ENCODE assay signal across 8 mouse cellular contexts in the genomic region with DNA sequence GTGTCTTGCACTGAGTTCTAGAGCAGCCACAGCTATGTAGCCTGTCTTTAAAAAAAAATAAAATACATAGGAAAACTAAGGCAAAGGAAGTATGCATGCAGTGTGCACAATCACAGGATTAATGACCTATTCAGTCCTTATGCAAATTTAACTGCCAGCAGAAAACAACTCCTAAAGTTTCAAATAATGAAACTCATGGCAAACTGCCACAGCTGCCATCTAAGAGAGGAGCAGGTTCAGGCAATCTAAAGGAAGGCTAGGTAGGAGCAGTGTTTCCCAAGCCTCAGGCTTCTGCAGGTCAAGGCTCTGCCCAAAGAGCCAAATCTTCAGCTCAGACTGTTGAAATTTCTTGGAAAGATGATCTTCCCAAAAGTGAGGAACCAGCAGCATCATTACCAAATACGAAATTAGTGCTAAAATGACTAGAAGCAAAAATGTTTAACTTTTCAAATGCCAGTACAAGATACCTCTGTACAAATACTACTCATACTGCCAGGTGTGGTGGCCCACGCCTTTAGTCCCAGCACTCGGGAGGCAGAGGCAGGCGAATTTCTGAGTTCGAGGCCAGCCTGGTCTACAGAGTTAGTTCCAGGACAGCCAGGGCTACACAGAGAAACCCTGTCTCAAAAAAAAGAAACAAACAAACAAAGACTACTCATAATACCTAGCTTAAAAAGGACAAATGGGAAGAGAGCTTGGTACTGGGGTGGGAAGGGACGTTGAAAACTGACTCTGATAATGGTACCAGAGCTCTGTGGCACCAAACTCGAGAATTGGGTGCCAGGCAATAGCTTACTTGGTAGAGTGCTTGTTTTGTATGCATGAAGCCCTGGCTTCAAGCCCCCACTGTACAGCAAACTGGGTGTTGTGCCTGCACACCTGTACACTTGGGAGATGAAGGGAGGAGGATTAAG. TPM values are rescaled to one million over a fixed set of nuclear protein-coding genes. Genes with fewer than 3 reads are reported as not detected.
DNase-seq lines count a peak whose midpoint lies in the region; ATAC-seq and TF ChIP-seq lines count a peak whose summit lies in the region.
"Had no signal": no experiment of that assay in that cellular context is flagged by ENCODE, and none has a peak within 500 bp of the region (broad histone marks: within the 10 kb centered on the region; RNA-seq: fewer than 3 reads in every experiment).

No protein-coding gene starts in this region.

- peak overlapping the region; percentile 78 for H3K4me2 ChIP-seq in hindbrain, embryonic 14.5 days (replicated peaks)
- H3K4me2 ChIP-seq in liver, embryonic 14.5 days (ENCODE audit: low read depth), result peak overlapping the region; percentile 97

- peaks cover 2 to 4% of the 10 kb centered on the region in 2 experiments; a peak in 2 of 4 replicates for H3K4me1 ChIP-seq in ES-E14 (ENCODE audit: control insufficient read depth in 2 of 2, insufficient read depth in 2 of 2, low read length in 2 of 2, poor library complexity in 1 of 2)
- H3K4me1 ChIP-seq in bone marrow macrophage, adult 2 months (ENCODE audit: control insufficient read depth, insufficient read depth, low read length), result peaks cover 31% of the 10 kb centered on the region
- peaks cover 28% of the 10 kb centered on the region for H3K4me1 ChIP-seq in hindbrain, embryonic 14.5 days (replicated peaks; ENCODE audit: control insufficient read depth, insufficient read depth, low read length)
- H3K4me1 ChIP-seq in liver, embryonic 14.5 days (replicated peaks; ENCODE audit: control insufficient read depth in 2 of 2, insufficient read depth in 2 of 2, low read length in 1 of 2), result peaks cover 20 to 27% of the 10 kb centered on the region in 2 experiments

- H3K9ac ChIP-seq in ES-E14 (ENCODE audit: insufficient read depth, low read depth, low read length, poor library complexity, severe bottlenecking), result peak overlapping the region; percentile 59
- peak overlapping the region; percentile 97; the same call in 1 of the 2 replicates for H3K9ac ChIP-seq in hindbrain, embryonic 14.5 days
- peak overlapping the region; percentile 2 for H3K9ac ChIP-seq in liver, embryonic 14.5 days (replicated peaks)

- H3K4me3 ChIP-seq in ES-E14 (ENCODE audit: insufficient read depth in 1 of 2, low read depth in 1 of 2, low read length in 2 of 2, poor library complexity in 1 of 2, severe bottlenecking in 1 of 2), result peak overlapping the region; percentile 85 to 90
- peak overlapping the region; percentile 99 for H3K4me3 ChIP-seq in bone marrow macrophage, adult 2 months (ENCODE audit: insufficient read depth, low read length)
- peak overlapping the region; percentile 93; the same call in 1 of the 2 replicates for H3K4me3 ChIP-seq in hindbrain, embryonic 14.5 days (replicated peaks; ENCODE audit: low read length)
- H3K4me3 ChIP-seq in liver, embryonic 14.5 days (ENCODE audit: insufficient read depth in 1 of 2, low read depth in 2 of 2, low read length in 2 of 2), result peak overlapping the region in 1 of 2 experiments; percentile 78; a peak in 2 of 4 replicates

- no peak for TF ChIP-seq CTCF in bone marrow macrophage, adult 2 months (IDR thresholded peaks at IDR 0.05; ENCODE audit: low read depth, low read length)
- no peak for TF ChIP-seq CTCF in liver, embryonic 14.5 days (IDR thresholded peaks at IDR 0.05; ENCODE audit: low read depth)

- ATAC-seq in hindbrain, embryonic 14.5 days (ENCODE audit: low FRiP score), result no peak
- ATAC-seq in liver, embryonic 14.5 days (ENCODE audit: insufficient read depth), result no peak

- TF ChIP-seq POLR2A in bone marrow macrophage, adult 2 months (IDR thresholded peaks at IDR 0.05; ENCODE audit: borderline replicate concordance, low read depth, low read length), result no peak

- H3K27me3 ChIP-seq in hindbrain, embryonic 14.5 days (ENCODE audit: control insufficient read depth, insufficient read depth, low read length), result no peaks in the 10 kb centered on the region
- H3K27me3 ChIP-seq in liver, embryonic 14.5 days (ENCODE audit: control insufficient read depth, insufficient read depth, low read length), result no peaks in the 10 kb centered on the region

- in situ Hi-C loops in ES-E14 (cut with MboI; ENCODE audit: low sequenced_read_pairs in 2 of 2, unreplicated experiment in 2 of 2), result loop anchor here in 1 of 2 experiments (5.0 kb wide), 1 partner anchor 36 kb away; no protein-coding TSS in a partner anchor

- WGBS in hindbrain, embryonic 14.5 days, result 92% methylated on average over 7 of the region's 7 CpGs
- 76% methylated on average over 7 of the region's 7 CpGs for WGBS in liver, embryonic 14.5 days (ENCODE audit: insufficient replicate concordance)

- no peak for DNase-seq in ES-E14 (ENCODE audit: low read depth, low spot score)
- DNase-seq in hindbrain, embryonic 14.5 days (ENCODE audit: low spot score), result no peak
- no peak for DNase-seq in liver, embryonic 14.5 days (ENCODE audit: low read depth in 3 of 3, low spot score in 3 of 3)
- DNase-seq in right cerebral cortex, postnatal 10 days (ENCODE audit: low spot score in 2 of 2), result no peak
- DNase-seq in thymus, postnatal 36 days, result no peak
- DNase-seq in adrenal gland, postnatal 36 days, result no peak
- DNase-seq: lung, postnatal 4 days had no signal

- peaks cover 17% of the 10 kb centered on the region for H3K36me3 ChIP-seq in ES-E14 (ENCODE audit: control insufficient read depth, insufficient read depth, low read length, poor library complexity, severe bottlenecking)
- 0 out of 2 replicates have a peak, but pooled peaks cover under 1% of the 10 kb centered on the region for H3K36me3 ChIP-seq in hindbrain, embryonic 14.5 days (replicated peaks; ENCODE audit: control insufficient read depth, insufficient read depth)
- H3K36me3 ChIP-seq in liver, embryonic 14.5 days (replicated peaks; ENCODE audit: control insufficient read depth, insufficient read depth, low read depth), result peaks cover 2% of the 10 kb centered on the region; the same call in 1 of the 2 replicates

- H3K27ac ChIP-seq in ES-E14 (ENCODE audit: insufficient read depth, low read depth, low read length, poor library complexity, severe bottlenecking), result no peak overlapping the region
- no peak overlapping the region for H3K27ac ChIP-seq in bone marrow macrophage, adult 2 months (ENCODE audit: insufficient read depth, low read depth, low read length)
- no peak overlapping the region for H3K27ac ChIP-seq in hindbrain, embryonic 14.5 days
- no peak overlapping the region for H3K27ac ChIP-seq in liver, embryonic 14.5 days

- H3K9me3 ChIP-seq in ES-E14 (ENCODE audit: control insufficient read depth, insufficient read depth, low read depth, low read length), result no peaks in the 10 kb centered on the region
- no peaks in the 10 kb centered on the region for H3K9me3 ChIP-seq in hindbrain, embryonic 14.5 days (ENCODE audit: control insufficient read depth, low read length)
- no peaks in the 10 kb centered on the region for H3K9me3 ChIP-seq in liver, embryonic 14.5 days (ENCODE audit: control insufficient read depth, low read length)

- no peak for TF ChIP-seq EP300 in liver, embryonic 14.5 days (IDR thresholded peaks at IDR 0.05; ENCODE audit: low read depth)

TF ChIP-seq in ES-E14, 5 proteins besides CTCF, POLR2A, EP300 and RAD21:
- TF ChIP-seq CHD2 (IDR thresholded peaks at IDR 0.05; ENCODE audit: low read depth, low read length) (no peak), ZC3H11A (IDR thresholded peaks at IDR 0.05; ENCODE audit: borderline replicate concordance, low read depth, low read length) (no peak), HCFC1 (IDR thresholded peaks at IDR 0.05; ENCODE audit: borderline replicate concordance, insufficient read depth, low read length) (no peak), MAFK (IDR thresholded peaks at IDR 0.05; ENCODE audit: insufficient read depth, low read depth, low read length) (no peak), ZNF384 (IDR thresholded peaks at IDR 0.05; ENCODE audit: low read depth, low read length) (no peak)

RNA-seq across cellular contexts. Expression of a gene that starts 2.1 kb away (rescaled TPM):
- total RNA-seq in ES-E14 (2012; rRNA removed), result 182 and 280 TPM in 2 replicates
- 111 and 118 TPM in 2 replicates for polyA plus RNA-seq in bone marrow macrophage, adult 2 months (2012; ENCODE audit: insufficient read depth, insufficient read length, missing spikeins)
- polyA plus RNA-seq in hindbrain, embryonic 14.5 days (2014; fragmentation: Nextera tagmentation; extraction: Ambion mirVana), result 51.5 and 52.7 TPM in 2 replicates
- polyA plus RNA-seq in liver, embryonic 14.5 days (2012; rRNA removed), result 14.4 and 26.6 TPM in 2 replicates
- 47.0 and 50.3 TPM in 2 replicates for polyA plus RNA-seq in liver, embryonic 14.5 days (2014; fragmentation: Nextera tagmentation; extraction: Ambion mirVana)
- 100 to 1,000 TPM; 172 to 250 TPM for total RNA-seq in adrenal gland, postnatal 36 days (2021)

RNA-seq across cellular contexts. Expression of a gene that starts 26.3 kb away (rescaled TPM):
- total RNA-seq in ES-E14 (2012; rRNA removed), result 8.4 and 12.9 TPM in 2 replicates
- polyA plus RNA-seq in bone marrow macrophage, adult 2 months (2012; ENCODE audit: insufficient read depth, insufficient read length, missing spikeins), result 13.9 and 17.4 TPM in 2 replicates
- polyA plus RNA-seq in hindbrain, embryonic 14.5 days (2014; fragmentation: Nextera tagmentation; extraction: Ambion mirVana), result 13.9 and 14.9 TPM in 2 replicates
- polyA plus RNA-seq in liver, embryonic 14.5 days (2012; rRNA removed), result 5.7 and 7.6 TPM in 2 replicates
- 10.7 and 12.3 TPM in 2 replicates for polyA plus RNA-seq in liver, embryonic 14.5 days (2014; fragmentation: Nextera tagmentation; extraction: Ambion mirVana)
- total RNA-seq in adrenal gland, postnatal 36 days (2021), result 10 to 100 TPM; 11.0 to 13.3 TPM

RNA-seq across cellular contexts. Expression of a gene that starts 52.4 kb away (rescaled TPM):
- total RNA-seq in ES-E14 (2012; rRNA removed), result 82.2 and 97.2 TPM in 2 replicates
- polyA plus RNA-seq in bone marrow macrophage, adult 2 months (2012; ENCODE audit: insufficient read depth, insufficient read length, missing spikeins), result 54.6 and 68.8 TPM in 2 replicates
- polyA plus RNA-seq in hindbrain, embryonic 14.5 days (2014; fragmentation: Nextera tagmentation; extraction: Ambion mirVana), result 80.1 and 90.6 TPM in 2 replicates
- 3.1 and 4.0 TPM in 2 replicates for polyA plus RNA-seq in liver, embryonic 14.5 days (2012; rRNA removed)
- polyA plus RNA-seq in liver, embryonic 14.5 days (2014; fragmentation: Nextera tagmentation; extraction: Ambion mirVana), result 7.2 and 8.7 TPM in 2 replicates
- total RNA-seq in adrenal gland, postnatal 36 days (2021), result 100 to 1,000 TPM; 157 to 207 TPM

Comparison
In these comparisons a context has a peak if more than half of its experiments do, and no peak if none do; other contexts are left out.
1. H3K9ac ChIP-seq: peak in every context shown above with its lines; median percentile 97 in hindbrain, embryonic 14.5 days; 59 in ES-E14; 2 in liver, embryonic 14.5 days.